Mouse (Mus musculus): ENCODE data around the gene Oxt. TPM values are rescaled to one million over a fixed set of nuclear protein-coding genes. Genes with fewer than 3 reads are reported as not detected.

Gene Oxt
- total RNA-seq (2023), result not detected

DNA sequence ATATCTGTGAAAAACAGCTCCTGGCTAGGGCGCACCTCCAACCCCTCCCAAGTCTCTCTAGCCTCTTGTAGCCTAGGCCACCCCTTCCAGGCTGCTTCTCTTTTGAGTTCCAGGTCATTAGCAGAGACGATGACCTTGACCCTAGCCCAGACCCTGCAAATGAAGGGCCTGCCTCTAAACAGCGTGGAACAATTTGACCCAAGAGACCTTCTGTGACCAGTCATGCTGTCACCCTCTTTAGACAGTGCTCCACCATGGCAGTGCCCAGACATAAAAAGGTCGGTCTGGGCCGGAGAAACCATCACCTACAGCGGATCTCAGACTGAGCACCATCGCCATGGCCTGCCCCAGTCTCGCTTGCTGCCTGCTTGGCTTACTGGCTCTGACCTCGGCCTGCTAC is at the start of gene Oxt:
Gene Oxt, plus strand, starts transcription at position 301 of the 400 bp plus-strand sequence.

DNA sequence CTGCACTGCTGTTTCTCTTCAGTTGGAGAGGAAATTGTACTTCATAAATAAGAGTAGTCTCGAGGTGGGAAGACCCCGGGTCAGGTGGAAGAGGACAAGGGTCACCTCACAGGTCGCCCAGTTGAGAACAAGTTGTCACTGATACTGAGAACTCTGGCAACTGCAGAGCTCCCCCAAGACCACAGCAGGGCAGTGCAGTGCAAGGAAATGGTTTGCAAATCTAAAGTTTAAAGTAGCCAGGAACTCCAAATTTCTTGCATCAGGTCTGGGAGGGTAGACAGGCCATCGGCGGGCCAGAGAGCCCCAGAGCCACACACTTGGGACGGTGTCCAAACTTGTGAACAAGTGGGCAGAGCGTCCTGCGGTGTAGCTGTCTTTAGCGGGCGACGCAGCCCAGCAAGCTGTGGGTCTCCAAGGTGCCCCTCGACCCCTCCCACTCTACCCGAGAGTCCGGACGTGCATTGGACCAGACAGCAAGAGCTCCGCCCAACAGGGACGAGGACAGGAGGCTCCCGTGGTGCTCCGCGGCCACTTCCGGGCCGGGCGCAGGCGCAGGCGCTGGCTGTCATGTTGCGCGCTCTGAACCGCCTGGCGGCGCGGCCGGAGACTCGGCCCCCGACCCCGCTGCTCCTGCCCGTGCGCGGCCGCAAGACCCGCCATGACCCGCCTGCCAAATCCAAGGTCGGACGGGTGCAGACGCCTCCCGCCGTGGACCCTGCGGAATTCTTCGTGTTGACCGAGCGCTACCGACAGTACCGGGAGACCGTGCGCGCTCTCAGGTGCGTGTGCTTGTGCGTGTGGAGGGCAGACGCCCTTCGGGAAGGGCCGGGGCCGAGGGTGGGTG is 12.5 kb upstream of the Oxt start, which contains the start of gene Mrps26:
Gene Mrps26, plus strand, starts transcription at position 531 of the 844 bp plus-strand sequence.

DNA sequence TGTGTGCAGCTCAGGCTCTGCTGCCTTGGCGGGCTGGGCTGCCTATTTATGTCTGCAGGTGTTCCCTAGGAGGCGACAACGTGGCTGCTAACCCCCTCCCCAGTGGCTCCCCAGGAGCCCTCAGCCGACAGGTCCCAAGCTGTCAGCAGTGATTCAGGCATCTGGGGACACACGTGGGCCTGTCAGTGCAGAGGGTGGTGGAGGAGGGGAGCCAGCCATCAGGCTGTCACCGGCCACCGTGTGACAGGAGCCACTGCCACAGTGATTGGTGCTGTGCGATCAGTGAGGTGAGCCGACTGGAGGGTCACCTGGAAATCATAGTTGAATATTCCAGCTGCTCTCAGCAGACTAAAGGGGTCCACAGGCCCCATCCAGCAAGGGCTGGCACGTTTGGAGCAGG is 6.6 kb downstream of the Oxt start, which contains the start of gene Avp:
Gene Avp, minus strand, starts transcription at position 3 of the 400 bp plus-strand sequence.

Other genes with a start within 250 kb of the Oxt start
- gene Cpxm1, start 178.6 kb upstream of the Oxt start, total RNA-seq (2023), result under 1 TPM; 0.40 to 0.96 TPM
- gene Gm28372, start 170.9 kb upstream of the Oxt start, total RNA-seq (2023), result not detected
- not detected for gene 1700020A23Rik, start 170.9 kb upstream of the Oxt start, total RNA-seq (2023)
- gene Tmem239, start 169.7 kb upstream of the Oxt start, total RNA-seq (2023), result not detected
- 10 to 100 TPM; 59.3 to 68.0 TPM for gene Vps16, start 151.8 kb upstream of the Oxt start, total RNA-seq (2023)
- 10 to 100 TPM; 11.6 to 13.3 TPM for gene Pced1a, start 151.5 kb upstream of the Oxt start, total RNA-seq (2023)
- 10 to 100 TPM; 70.2 to 88.9 TPM for gene Ptpra, start 125.9 kb upstream of the Oxt start, total RNA-seq (2023)
- gene Mrps26, start 12.4 kb upstream of the Oxt start, total RNA-seq (2023), result 10 to 100 TPM; 26.7 to 31.5 TPM
- not detected for gene Avp, start 6.4 kb downstream of the Oxt start, total RNA-seq (2023)
- gene Fastkd5, start 53.9 kb downstream of the Oxt start, total RNA-seq (2023), result 1 to 10 TPM; 4.3 to 5.1 TPM
- 1 to 10 TPM; 2.6 to 3.6 TPM for gene Ubox5, start 53.9 kb downstream of the Oxt start, total RNA-seq (2023)
- 1 to 10 TPM in 1 of 2 experiments, under 1 TPM in 1; 0.99 to 1.1 TPM for gene Lzts3, start 66.6 kb downstream of the Oxt start, total RNA-seq (2023)
- gene Ddrgk1, start 88.5 kb downstream of the Oxt start, total RNA-seq (2023), result 10 to 100 TPM; 41.6 to 43.0 TPM
- gene Itpa, start 91.4 kb downstream of the Oxt start, total RNA-seq (2023), result 10 to 100 TPM; 11.7 to 12.8 TPM
- gene Slc4a11, start 121.3 kb downstream of the Oxt start, total RNA-seq (2023), result under 1 TPM in 1 of 2 experiments, not detected in 1; 0.33 TPM

All from neutrophil, adult 83 days (primary cell).